Mouse (Mus musculus) adrenal gland, postnatal 25 days (tissue): ENCODE data around the gene Ly86. TPM values are rescaled to one million over a fixed set of nuclear protein-coding genes. Genes with fewer than 3 reads are reported as not detected.

Experiments
- DNase-seq: peaks from one replicate; pipeline ENCODE4 v3.0.0; 2021; ENCODE audit warnings: mixed read lengths
- total RNA-seq: library from RNA; stranded (reverse); gene quantifications from 2 replicates; pipeline ENCODE4 v1.2.3, GENCODE M21; 2021

The Ly86 gene
- total RNA-seq, 1 experiment from 2014 or later = 2.7 TPM

GRCm38 (mm10) chr13:37353868-37354267 is 8.9 kb downstream of the Ly86 start:
- DNase-seq = no peak

- no peak for DNase-seq
These were observed 9.4 kb downstream of the Ly86 start for GRCm38 (mm10) chr13:37354432-37354831.

GRCm38 (mm10) chr13:37355642-37356331 is 10.8 kb downstream of the Ly86 start:
- DNase-seq = no peak

GRCm38 (mm10) chr13:37356549-37356948 is 11.5 kb downstream of the Ly86 start:
- DNase-seq = no peak

- DNase-seq = no peak
These were observed 13.1 kb downstream of the Ly86 start for GRCm38 (mm10) chr13:37358112-37358511.

GRCm38 (mm10) chr13:37361249-37361648 is 16.2 kb downstream of the Ly86 start:
- DNase-seq = no peak

GRCm38 (mm10) chr13:37364351-37364750 is 19.3 kb downstream of the Ly86 start:
- no peak for DNase-seq

GRCm38 (mm10) chr13:37376411-37376810 is 31.4 kb downstream of the Ly86 start:
- no peak for DNase-seq

- DNase-seq = peak; percentile 7
These were observed 43.5 kb downstream of the Ly86 start for GRCm38 (mm10) chr13:37388222-37389202.

GRCm38 (mm10) chr13:37389296-37389695 is 44.3 kb downstream of the Ly86 start:
- no peak for DNase-seq

GRCm38 (mm10) chr13:37398791-37399190 is 53.8 kb downstream of the Ly86 start:
- no peak for DNase-seq

- no peak for DNase-seq
These were observed 54.3 kb downstream of the Ly86 start for GRCm38 (mm10) chr13:37399340-37399739.

GRCm38 (mm10) chr13:37402421-37402820 is 57.4 kb downstream of the Ly86 start:
- no peak for DNase-seq

- DNase-seq = no peak
These were observed 58.7 kb downstream of the Ly86 start for GRCm38 (mm10) chr13:37403708-37404107.

- DNase-seq = no peak
These were observed 70.7 kb downstream of the Ly86 start for GRCm38 (mm10) chr13:37415696-37416095.

- DNase-seq = no peak
These were observed 78.4 kb downstream of the Ly86 start for GRCm38 (mm10) chr13:37423416-37423815.

GRCm38 (mm10) chr13:37424904-37425303 is 79.9 kb downstream of the Ly86 start:
- no peak for DNase-seq

GRCm38 (mm10) chr13:37425406-37425805 is 80.4 kb downstream of the Ly86 start:
- DNase-seq = no peak

GRCm38 (mm10) chr13:37426578-37427336 is 81.7 kb downstream of the Ly86 start:
- DNase-seq = no peak

GRCm38 (mm10) chr13:37428496-37428895 is 83.5 kb downstream of the Ly86 start:
- DNase-seq = no peak

GRCm38 (mm10) chr13:37429661-37430271 is 84.8 kb downstream of the Ly86 start:
- DNase-seq = no peak

GRCm38 (mm10) chr13:37431707-37432106 is 86.7 kb downstream of the Ly86 start:
- DNase-seq = no peak
